Mouse (Mus musculus) thymus, adult 2 months (tissue): Measurements from ENCODE around the gene Icam5. TPM values are rescaled to one million over a fixed set of nuclear protein-coding genes. Genes with fewer than 3 reads are reported as not detected.

Experiments used
- DNase-seq: peaks from one replicate; pipeline ENCODE4 v3.0.0; 2021
- H3K27ac ChIP-seq: fragments of 200-500 bp; 2 replicates; pipeline ENCODE4 v1.5.1; 2012; ENCODE audit warnings: low read length, control low read depth; ENCODE audit not compliant: control insufficient read depth, insufficient read depth
- H3K27me3 ChIP-seq: fragments of 200-500 bp; 2 replicates; pipeline ENCODE4 v1.6.1; 2012; ENCODE audit warnings: mild to moderate bottlenecking, low read length, moderate library complexity, mixed read lengths; ENCODE audit not compliant: control insufficient read depth, insufficient read depth
- H3K36me3 ChIP-seq: fragments of 200-500 bp; 2 replicates; pipeline ENCODE4 v1.6.1; 2012; ENCODE audit warnings: mild to moderate bottlenecking, low read length, moderate library complexity; ENCODE audit not compliant: control insufficient read depth, insufficient read depth
- H3K4me1 ChIP-seq: fragments of 200-500 bp; replicated peaks from 2 replicates; pipeline ENCODE4 v1.6.1; 2012; ENCODE audit warnings: low read length; ENCODE audit not compliant: control insufficient read depth, insufficient read depth
- H3K4me3 ChIP-seq: fragments of 200-500 bp; 2 replicates; pipeline ENCODE4 v1.5.1; 2012; ENCODE audit warnings: mild to moderate bottlenecking, low read length, control low read depth, moderate library complexity; ENCODE audit not compliant: control insufficient read depth, insufficient read depth
- CTCF ChIP-seq: fragments of 200-500 bp; IDR thresholded peaks from 2 replicates; pipeline ENCODE4 v1.5.1; 2012; ENCODE audit warnings: mild to moderate bottlenecking, control low read depth, low read length, moderate library complexity, borderline replicate concordance; ENCODE audit not compliant: control insufficient read depth, poor library complexity, insufficient read depth; ENCODE audit errors: extremely low read depth
- POLR2A ChIP-seq: fragments of 200-500 bp; IDR thresholded peaks from 2 replicates; pipeline ENCODE4 v1.6.1; 2012; ENCODE audit warnings: mild to moderate bottlenecking, low read length, control low read depth, moderate library complexity; ENCODE audit not compliant: control insufficient read depth, poor library complexity, insufficient read depth; ENCODE audit errors: extremely low read depth
- WGBS: fragments of 180-500 bp; shearing (Covaris S2); methylation state at CpG from one replicate; pipeline ENCODE4 v1.1.7; 2018; 5-methylcytosine and 5-hydroxymethylcytosine counted together
- polyA plus RNA-seq: library from polyadenylated mRNA; depleted of rRNA; stranded (reverse); fragments of >200 nt; gene quantifications from 2 replicates; pipeline ENCODE4 v1.2.3, GENCODE M21; 2012

Gene Icam5
- polyA plus RNA-seq, 1 experiment = 0.63 TPM

- Histone ChIP-seq H3K36me3 (no peaks in the 10 kb centered on the region), H3K27me3 (no peaks in the 10 kb centered on the region), H3K4me3 (no peak overlapping the region), H3K27ac (no peak overlapping the region), H3K4me1 (no peaks in the 10 kb centered on the region)
- 85% methylated on average over 10 of the region's 10 CpGs for WGBS
- TF ChIP-seq POLR2A = no peak
- no peak for TF ChIP-seq CTCF
- DNase-seq = no peak
Observed at GRCm38 (mm10) chr9:21051578-21051977, 19.7 kb downstream of the Icam5 start.

GRCm38 (mm10) chr9:21062928-21063327 is 31.1 kb downstream of the Icam5 start:
- H3K27ac ChIP-seq = no peak overlapping the region
- no peak for DNase-seq
- WGBS = 96% methylated on average over 2 of the region's 2 CpGs
- no peaks in the 10 kb centered on the region for H3K27me3 ChIP-seq
- no peak overlapping the region for H3K4me3 ChIP-seq
- H3K36me3 ChIP-seq = no peaks in the 10 kb centered on the region
- H3K4me1 ChIP-seq = no peaks in the 10 kb centered on the region
- TF ChIP-seq POLR2A (no peak), CTCF (no peak)

GRCm38 (mm10) chr9:21067006-21067684 is 35.3 kb downstream of the Icam5 start, which contains the start of gene Zglp1:
Zglp1 (minus strand) TSS chr9:21067093.
- TF ChIP-seq CTCF (no peak), POLR2A (no peak)
- Histone ChIP-seq H3K27me3 (no peaks in the 10 kb centered on the region), H3K27ac (no peak within 1 kb of the TSS), H3K4me3 (no peak within 1 kb of the TSS), H3K4me1 (no peaks in the 10 kb centered on the region; the same call in 1 of the 2 replicates), H3K36me3 (no peaks in the 10 kb centered on the region)
- 98% methylated on average over 27 of the region's 27 CpGs for WGBS
- no peak for DNase-seq

GRCm38 (mm10) chr9:21072641-21073040 is 40.8 kb downstream of the Icam5 start:
- H3K27ac ChIP-seq = no peak overlapping the region
- H3K4me1 ChIP-seq = peaks cover 4% of the 10 kb centered on the region; the same call in 1 of the 2 replicates
- peaks cover 27% of the 10 kb centered on the region for H3K36me3 ChIP-seq

GRCm38 (mm10) chr9:21073044-21073840 is 41.4 kb downstream of the Icam5 start, which contains the start of the genes Gm49373 and Fdx1l:
Gm49373 (minus strand) TSS chr9:21073096.
Fdx1l (minus strand) TSS chr9:21073614.
- peak; percentile 84 for DNase-seq
- Histone ChIP-seq H3K4me3 (peak within 1 kb of the TSS; percentile 67), H3K4me1 (peaks cover 4% of the 10 kb centered on the region; the same call in 1 of the 2 replicates), H3K36me3 (peaks cover 31% of the 10 kb centered on the region), H3K27ac (no peak within 1 kb of the TSS), H3K27me3 (no peaks in the 10 kb centered on the region)
- TF ChIP-seq POLR2A (no peak), CTCF (peak; percentile 42; the same call in 1 of the 2 replicates)
- WGBS = 2% methylated on average over 58 of the region's 58 CpGs

More at GRCm38 (mm10) chr9:21072641-21073040, 40.8 kb downstream of the Icam5 start:
- WGBS = 15% methylated on average over 4 of the region's 4 CpGs
- Histone ChIP-seq H3K27me3 (no peaks in the 10 kb centered on the region), H3K4me3 (peak overlapping the region; percentile 67)
- DNase-seq = no peak
- TF ChIP-seq POLR2A (no peak), CTCF (no peak)

GRCm38 (mm10) chr9:21074173-21074572 is 42.3 kb downstream of the Icam5 start:
- H3K36me3 ChIP-seq = peaks cover 40% of the 10 kb centered on the region
- H3K4me3 ChIP-seq = no peak overlapping the region
- TF ChIP-seq POLR2A (no peak), CTCF (no peak)
- H3K27ac ChIP-seq = no peak overlapping the region
- peaks cover 4% of the 10 kb centered on the region; the same call in 1 of the 2 replicates for H3K4me1 ChIP-seq
- DNase-seq = no peak
- 70% methylated on average over 1 of the region's 1 CpGs for WGBS
- H3K27me3 ChIP-seq = no peaks in the 10 kb centered on the region
